Mouse (Mus musculus): ENCODE data around the gene Chchd6. TPM values are rescaled to one million over a fixed set of nuclear protein-coding genes. Genes with fewer than 3 reads are reported as not detected.

Chchd6 gene
- polyA plus RNA-seq, 1 experiment from 2014 or later: 184 TPM

GRCm38 (mm10) chr6:89430749-89431148 is 164.7 kb downstream of the Chchd6 start:
- no peak for ATAC-seq
- no peak overlapping the region for H3K9ac ChIP-seq (ENCODE audit: low read length)
- H3K4me2 ChIP-seq (ENCODE audit: low read length): no peak overlapping the region

GRCm38 (mm10) chr6:89428661-89429375 is 166.6 kb downstream of the Chchd6 start:
- no peaks in the 10 kb centered on the region for H3K36me3 ChIP-seq (ENCODE audit: control insufficient read depth, insufficient read depth, low read length)
- no peak overlapping the region for H3K27ac ChIP-seq (ENCODE audit: low read depth, low read length)
- H3K4me2 ChIP-seq (ENCODE audit: low read length): no peak overlapping the region
- no peak for DNase-seq (ENCODE audit: low spot score)
- no peak overlapping the region for H3K4me3 ChIP-seq (ENCODE audit: low read depth, low read length)
- no peak for ATAC-seq
- WGBS: 80% methylated on average over 2 of the region's 2 CpGs
- no peak overlapping the region for H3K9ac ChIP-seq (ENCODE audit: low read length)
- no peaks in the 10 kb centered on the region for H3K9me3 ChIP-seq (replicated peaks; ENCODE audit: control insufficient read depth, low read length)
- H3K4me1 ChIP-seq (ENCODE audit: control insufficient read depth, insufficient read depth, low read length): no peaks in the 10 kb centered on the region
- H3K27me3 ChIP-seq (replicated peaks; ENCODE audit: control insufficient read depth, insufficient read depth, low read length): no peaks in the 10 kb centered on the region

More at GRCm38 (mm10) chr6:89430749-89431148, 164.7 kb downstream of the Chchd6 start:
- no peak overlapping the region for H3K27ac ChIP-seq (ENCODE audit: low read depth, low read length)
- no peaks in the 10 kb centered on the region for H3K4me1 ChIP-seq (ENCODE audit: control insufficient read depth, insufficient read depth, low read length)
- H3K9me3 ChIP-seq (replicated peaks; ENCODE audit: control insufficient read depth, low read length): no peaks in the 10 kb centered on the region
- no peaks in the 10 kb centered on the region for H3K36me3 ChIP-seq (ENCODE audit: control insufficient read depth, insufficient read depth, low read length)
- no peak overlapping the region for H3K4me3 ChIP-seq (ENCODE audit: low read depth, low read length)
- no peak for DNase-seq (ENCODE audit: low spot score)
- no peaks in the 10 kb centered on the region for H3K27me3 ChIP-seq (replicated peaks; ENCODE audit: control insufficient read depth, insufficient read depth, low read length)

- no peak overlapping the region for H3K4me2 ChIP-seq (ENCODE audit: low read length)
- H3K4me3 ChIP-seq (ENCODE audit: low read depth, low read length): no peak overlapping the region
- 86% methylated on average over 1 of the region's 1 CpGs for WGBS
- no peaks in the 10 kb centered on the region for H3K4me1 ChIP-seq (ENCODE audit: control insufficient read depth, insufficient read depth, low read length)
- no peak overlapping the region for H3K9ac ChIP-seq (ENCODE audit: low read length)
- H3K27me3 ChIP-seq (replicated peaks; ENCODE audit: control insufficient read depth, insufficient read depth, low read length): no peaks in the 10 kb centered on the region
- H3K27ac ChIP-seq (ENCODE audit: low read depth, low read length): no peak overlapping the region
- no peaks in the 10 kb centered on the region for H3K36me3 ChIP-seq (ENCODE audit: control insufficient read depth, insufficient read depth, low read length)
- DNase-seq (ENCODE audit: low spot score) (no peak), ATAC-seq (no peak)
- H3K9me3 ChIP-seq (replicated peaks; ENCODE audit: control insufficient read depth, low read length): no peaks in the 10 kb centered on the region
Measured at GRCm38 (mm10) chr6:89424461-89424860, 171.0 kb downstream of the Chchd6 start.

DNA sequence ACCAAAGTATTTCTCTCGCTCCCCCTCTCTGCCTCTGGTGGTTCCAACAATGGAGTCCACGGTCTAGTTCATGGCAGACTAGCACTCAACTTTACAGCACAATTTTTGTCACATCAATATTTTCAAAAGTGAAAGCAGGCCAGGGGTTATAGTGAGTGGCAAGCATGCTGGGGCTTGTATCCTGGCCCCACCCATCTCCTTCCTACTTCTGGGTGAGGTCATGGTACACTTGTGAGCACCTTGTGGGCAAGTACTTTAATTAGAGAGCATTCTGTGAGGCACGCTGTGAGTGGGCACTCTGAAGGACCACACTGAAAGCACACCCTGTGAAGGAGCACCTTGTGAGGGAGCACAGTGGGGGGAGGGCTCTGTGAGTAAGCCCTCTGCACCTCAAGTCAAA is 172.8 kb downstream of the Chchd6 start:
- Histone ChIP-seq H3K27me3 (replicated peaks; ENCODE audit: control insufficient read depth, insufficient read depth, low read length) (no peaks in the 10 kb centered on the region), H3K27ac (ENCODE audit: low read depth, low read length) (no peak overlapping the region), H3K9me3 (replicated peaks; ENCODE audit: control insufficient read depth, low read length) (no peaks in the 10 kb centered on the region), H3K4me2 (ENCODE audit: low read length) (no peak overlapping the region), H3K4me1 (ENCODE audit: control insufficient read depth, insufficient read depth, low read length) (no peaks in the 10 kb centered on the region), H3K36me3 (ENCODE audit: control insufficient read depth, insufficient read depth, low read length) (no peaks in the 10 kb centered on the region), H3K9ac (ENCODE audit: low read length) (no peak overlapping the region), H3K4me3 (ENCODE audit: low read depth, low read length) (no peak overlapping the region)
- 93% methylated on average over 3 of the region's 3 CpGs for WGBS
- ATAC-seq: no peak
- no peak for DNase-seq (ENCODE audit: low spot score)

DNA sequence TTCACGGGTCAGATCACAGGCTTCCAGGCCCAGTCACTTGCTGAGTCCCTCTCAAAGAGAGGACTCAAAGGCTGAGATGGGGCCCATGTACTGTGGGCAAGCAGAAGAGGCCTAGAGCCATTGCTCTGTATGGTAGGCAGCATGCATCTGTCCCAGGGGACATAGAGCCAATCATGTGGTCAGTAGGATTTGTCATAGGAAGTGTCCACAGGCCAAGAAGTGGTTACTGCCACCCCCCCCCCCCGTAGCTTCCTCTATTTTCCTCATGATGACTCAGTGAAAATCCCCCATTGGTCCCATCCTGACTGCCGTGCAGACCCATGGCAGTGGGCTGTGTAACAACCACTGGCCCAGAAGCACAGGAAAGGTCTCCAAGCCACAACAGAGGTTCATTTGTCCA is 173.5 kb downstream of the Chchd6 start:
- ATAC-seq (no peak), DNase-seq (ENCODE audit: low spot score) (no peak)
- Histone ChIP-seq H3K36me3 (ENCODE audit: control insufficient read depth, insufficient read depth, low read length) (no peaks in the 10 kb centered on the region), H3K9me3 (replicated peaks; ENCODE audit: control insufficient read depth, low read length) (no peaks in the 10 kb centered on the region), H3K4me1 (ENCODE audit: control insufficient read depth, insufficient read depth, low read length) (no peaks in the 10 kb centered on the region), H3K9ac (ENCODE audit: low read length) (no peak overlapping the region), H3K4me2 (ENCODE audit: low read length) (no peak overlapping the region), H3K27ac (ENCODE audit: low read depth, low read length) (no peak overlapping the region), H3K27me3 (replicated peaks; ENCODE audit: control insufficient read depth, insufficient read depth, low read length) (no peaks in the 10 kb centered on the region), H3K4me3 (ENCODE audit: low read depth, low read length) (no peak overlapping the region)
- 84% methylated on average over 3 of the region's 3 CpGs for WGBS

DNA sequence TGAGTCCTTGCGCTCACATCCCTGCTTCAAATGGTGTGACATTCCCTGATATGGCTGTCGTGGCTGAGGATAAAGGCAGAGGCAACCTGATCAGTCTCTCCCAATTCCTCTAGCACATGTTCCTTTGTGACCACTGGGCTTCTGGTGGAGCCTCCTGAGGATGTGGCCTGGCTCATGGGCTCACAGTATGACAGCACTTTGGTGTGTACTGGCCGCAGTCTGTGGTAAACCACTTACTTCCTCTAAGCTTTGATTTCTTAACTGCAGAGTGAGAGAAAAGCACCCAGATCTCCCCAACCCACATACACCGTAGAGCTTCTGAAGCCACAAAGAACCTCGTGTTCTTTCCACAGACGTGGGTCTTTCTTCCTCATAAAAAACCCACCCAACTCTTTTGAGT is 173.9 kb downstream of the Chchd6 start:
- 81% methylated on average over 6 of the region's 6 CpGs for WGBS
- ATAC-seq: no peak
- Histone ChIP-seq H3K27ac (ENCODE audit: low read depth, low read length) (no peak overlapping the region), H3K4me3 (ENCODE audit: low read depth, low read length) (no peak overlapping the region), H3K9ac (ENCODE audit: low read length) (no peak overlapping the region), H3K27me3 (replicated peaks; ENCODE audit: control insufficient read depth, insufficient read depth, low read length) (no peaks in the 10 kb centered on the region), H3K9me3 (replicated peaks; ENCODE audit: control insufficient read depth, low read length) (no peaks in the 10 kb centered on the region), H3K4me2 (ENCODE audit: low read length) (no peak overlapping the region), H3K4me1 (ENCODE audit: control insufficient read depth, insufficient read depth, low read length) (no peaks in the 10 kb centered on the region), H3K36me3 (ENCODE audit: control insufficient read depth, insufficient read depth, low read length) (no peaks in the 10 kb centered on the region)
- no peak for DNase-seq (ENCODE audit: low spot score)

DNA sequence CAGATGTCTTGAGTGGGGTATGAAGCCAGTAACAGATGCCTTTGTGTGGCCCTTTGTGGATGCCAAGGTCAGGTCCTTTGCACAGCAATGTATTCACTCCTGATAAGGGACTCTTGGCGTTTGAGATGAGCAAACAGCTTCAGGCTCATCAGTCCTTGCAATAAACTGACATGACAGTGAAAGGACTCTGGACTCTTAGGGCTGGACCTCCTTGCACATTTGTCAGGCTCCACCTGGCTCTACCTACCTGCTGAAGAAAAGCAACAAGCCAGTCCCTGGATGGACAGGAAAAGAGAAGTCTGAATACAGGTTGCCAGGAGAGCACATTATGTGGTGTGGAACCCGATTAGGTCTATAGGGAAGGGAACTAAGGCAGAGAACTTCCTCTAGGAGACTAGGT is 174.7 kb downstream of the Chchd6 start:
- ATAC-seq (no peak), DNase-seq (ENCODE audit: low spot score) (no peak)
- H3K9ac ChIP-seq (ENCODE audit: low read length): no peak overlapping the region
- H3K27ac ChIP-seq (ENCODE audit: low read depth, low read length): no peak overlapping the region
- no peaks in the 10 kb centered on the region for H3K9me3 ChIP-seq (replicated peaks; ENCODE audit: control insufficient read depth, low read length)
- no peak overlapping the region for H3K4me2 ChIP-seq (ENCODE audit: low read length)
- H3K27me3 ChIP-seq (replicated peaks; ENCODE audit: control insufficient read depth, insufficient read depth, low read length): no peaks in the 10 kb centered on the region
- H3K4me3 ChIP-seq (ENCODE audit: low read depth, low read length): no peak overlapping the region
- 82% methylated on average over 2 of the region's 2 CpGs for WGBS
- no peaks in the 10 kb centered on the region for H3K36me3 ChIP-seq (ENCODE audit: control insufficient read depth, insufficient read depth, low read length)
- no peaks in the 10 kb centered on the region for H3K4me1 ChIP-seq (ENCODE audit: control insufficient read depth, insufficient read depth, low read length)

GRCm38 (mm10) chr6:89420110-89420509 is 175.3 kb downstream of the Chchd6 start:
- Histone ChIP-seq H3K9ac (ENCODE audit: low read length) (no peak overlapping the region), H3K27me3 (replicated peaks; ENCODE audit: control insufficient read depth, insufficient read depth, low read length) (no peaks in the 10 kb centered on the region), H3K4me1 (ENCODE audit: control insufficient read depth, insufficient read depth, low read length) (no peaks in the 10 kb centered on the region), H3K9me3 (replicated peaks; ENCODE audit: control insufficient read depth, low read length) (no peaks in the 10 kb centered on the region), H3K4me3 (ENCODE audit: low read depth, low read length) (no peak overlapping the region), H3K27ac (ENCODE audit: low read depth, low read length) (no peak overlapping the region), H3K36me3 (ENCODE audit: control insufficient read depth, insufficient read depth, low read length) (no peaks in the 10 kb centered on the region), H3K4me2 (ENCODE audit: low read length) (no peak overlapping the region)
- DNase-seq (ENCODE audit: low spot score) (no peak), ATAC-seq (no peak)

DNA sequence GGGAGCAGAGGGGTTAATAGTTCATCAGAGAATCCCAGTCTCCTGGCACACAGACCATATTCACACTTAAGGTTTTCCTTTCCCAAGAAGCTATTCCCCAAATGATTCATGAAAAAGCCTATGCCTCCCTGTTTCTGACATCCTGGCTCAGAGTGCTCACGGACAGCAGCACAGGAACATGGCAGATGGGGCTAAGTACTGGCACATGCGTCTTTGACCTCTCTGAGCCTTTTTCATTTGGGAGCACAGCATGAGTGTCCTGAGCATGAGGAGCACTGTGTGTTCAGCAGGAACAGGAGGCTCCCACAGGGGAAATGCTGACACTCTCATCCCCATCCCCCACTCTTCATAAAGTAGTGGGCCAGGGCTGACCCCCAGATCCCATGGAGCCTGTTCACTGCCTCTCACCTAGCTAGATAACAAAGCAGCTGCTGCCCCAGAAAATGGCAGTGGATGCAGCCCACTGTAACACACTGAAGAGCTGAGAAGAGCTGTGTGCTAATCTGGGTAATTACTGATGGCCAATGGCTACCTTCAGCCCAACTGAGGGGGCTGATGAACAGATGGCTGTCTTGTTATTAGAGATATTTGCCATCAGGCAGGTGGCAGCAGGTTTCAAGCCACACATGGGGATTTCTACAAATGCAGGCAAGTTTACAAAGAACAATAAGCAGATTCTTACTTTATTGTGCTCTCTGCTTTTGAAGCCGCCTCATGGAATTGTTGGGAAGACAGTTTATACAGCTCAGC is 176.2 kb downstream of the Chchd6 start:
- Histone ChIP-seq H3K27me3 (replicated peaks; ENCODE audit: control insufficient read depth, insufficient read depth, low read length) (no peaks in the 10 kb centered on the region), H3K9ac (ENCODE audit: low read length) (no peak overlapping the region), H3K4me1 (ENCODE audit: control insufficient read depth, insufficient read depth, low read length) (no peaks in the 10 kb centered on the region), H3K4me3 (ENCODE audit: low read depth, low read length) (no peak overlapping the region), H3K4me2 (ENCODE audit: low read length) (no peak overlapping the region), H3K36me3 (ENCODE audit: control insufficient read depth, insufficient read depth, low read length) (no peaks in the 10 kb centered on the region), H3K9me3 (replicated peaks; ENCODE audit: control insufficient read depth, low read length) (no peaks in the 10 kb centered on the region), H3K27ac (ENCODE audit: low read depth, low read length) (no peak overlapping the region)
- ATAC-seq: no peak
- 80% methylated on average over 3 of the region's 3 CpGs for WGBS
- DNase-seq (ENCODE audit: low spot score): no peak
